Mouse (Mus musculus) kidney, adult 8-10 months (tissue): ENCODE results near the gene Gdpd4.

Experiments
- DNase-seq, 2 experiments: peaks; one replicate each; pipeline ENCODE4 v3.0.0; 2022

The Gdpd4 gene

GRCm38 (mm10) chr7:98086346-98086745 is 166.6 kb downstream of the Gdpd4 start:
- DNase-seq: no peak

GRCm38 (mm10) chr7:98095852-98096251 is 176.1 kb downstream of the Gdpd4 start:
- no peak for DNase-seq

- DNase-seq: no peak
These were observed 177.8 kb downstream of the Gdpd4 start for GRCm38 (mm10) chr7:98097557-98097956.
